Mouse (Mus musculus): ENCODE measurements at regions not wholly inside any gene's neighbourhood (a gene's known extent, or its start where the extent isn't known, plus 50 kb on each side); places are given as distances from the start of the nearest gene placed in this dataset.
A peak's percentile ranks its signal among the peaks of the same experiment; 100 is the strongest.

DNA sequence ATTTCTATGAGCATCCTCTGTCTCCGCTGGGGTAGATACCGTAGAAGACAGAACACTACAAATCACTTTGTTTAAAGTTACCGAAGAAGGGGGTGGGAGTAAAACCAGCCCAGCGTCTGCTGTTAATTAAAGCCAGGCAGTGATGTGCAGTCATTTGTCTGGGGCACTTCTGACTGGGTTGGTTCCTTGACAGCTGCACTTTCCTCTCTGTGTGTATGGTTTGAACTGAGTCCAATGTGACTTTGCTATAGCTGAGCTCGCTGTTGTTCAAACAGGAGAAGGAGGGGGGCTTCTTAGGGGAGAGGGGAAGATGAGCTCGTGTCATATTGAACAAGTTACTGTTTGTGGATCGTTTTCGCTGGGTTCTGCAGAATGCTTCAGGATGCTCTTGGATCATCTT is 113.7 kb upstream of the Runx1 start:
- Histone ChIP-seq H3K9ac (ENCODE audit: low read depth, low read length) (no peak overlapping the region), H3K9me3 (replicated peaks; ENCODE audit: low read length) (no peaks in the 10 kb centered on the region), H3K4me2 (ENCODE audit: low read length) (no peak overlapping the region), H3K36me3 (ENCODE audit: insufficient read depth, low read length) (no peaks in the 10 kb centered on the region), H3K27ac (no peak overlapping the region), H3K27me3 (ENCODE audit: insufficient read depth, low read length) (no peaks in the 10 kb centered on the region), H3K4me3 (replicated peaks; ENCODE audit: low read depth, low read length) (no peak overlapping the region), H3K4me1 (replicated peaks; ENCODE audit: insufficient read depth, low read length) (no peaks in the 10 kb centered on the region)
- DNase-seq (ENCODE audit: low spot score) (peak; percentile 53), ATAC-seq (replicated peaks; ENCODE audit: low FRiP score, low read depth) (no peak)
- no peak for TF ChIP-seq CTCF (IDR thresholded peaks at IDR 0.05; ENCODE audit: low read depth)
- 24% methylated on average over 8 of the region's 8 CpGs for WGBS

DNA sequence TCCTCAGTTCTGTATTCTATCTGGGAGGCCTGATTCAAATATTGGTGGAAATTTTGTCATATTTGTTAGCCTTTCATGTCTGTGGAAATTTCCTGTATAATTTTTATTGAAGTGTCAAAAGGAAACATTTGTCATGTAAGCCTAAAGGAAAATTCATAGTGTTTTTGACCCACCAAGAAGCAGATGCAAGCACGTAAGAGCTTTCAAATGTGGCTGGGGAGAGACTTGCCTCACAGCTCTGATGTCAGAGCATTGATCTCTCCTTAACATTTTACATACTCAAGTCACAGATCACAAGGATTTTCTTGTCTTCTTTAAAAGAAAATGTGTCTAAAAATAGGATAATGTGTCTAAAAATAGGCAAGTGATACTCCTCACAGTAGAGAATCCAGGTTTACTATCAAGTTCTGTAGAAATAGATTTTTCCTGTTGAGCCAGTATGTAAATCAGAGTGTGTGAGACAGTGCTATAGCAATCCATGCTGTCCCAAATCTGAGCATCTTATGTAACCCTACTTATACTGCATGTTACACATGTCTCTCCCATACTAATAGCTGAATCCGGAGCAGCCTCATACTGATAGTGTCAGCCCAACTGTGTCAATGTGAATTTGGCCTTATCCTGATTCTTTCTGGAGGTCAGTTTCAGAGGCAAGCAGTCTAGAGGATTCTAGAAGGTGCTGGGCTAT is 110.0 kb upstream of the Runx1 start:
- Histone ChIP-seq H3K4me3 (replicated peaks; ENCODE audit: low read depth, low read length) (no peak overlapping the region), H3K4me2 (ENCODE audit: low read length) (no peak overlapping the region), H3K9me3 (replicated peaks; ENCODE audit: low read length) (no peaks in the 10 kb centered on the region), H3K4me1 (replicated peaks; ENCODE audit: insufficient read depth, low read length) (no peaks in the 10 kb centered on the region), H3K36me3 (ENCODE audit: insufficient read depth, low read length) (no peaks in the 10 kb centered on the region), H3K9ac (ENCODE audit: low read depth, low read length) (no peak overlapping the region), H3K27me3 (ENCODE audit: insufficient read depth, low read length) (no peaks in the 10 kb centered on the region), H3K27ac (no peak overlapping the region)
- ATAC-seq (replicated peaks; ENCODE audit: low FRiP score, low read depth) (no peak), DNase-seq (ENCODE audit: low spot score) (no peak)
- no peak for TF ChIP-seq CTCF (IDR thresholded peaks at IDR 0.05; ENCODE audit: low read depth)
- 77% methylated on average over 2 of the region's 2 CpGs for WGBS

DNA sequence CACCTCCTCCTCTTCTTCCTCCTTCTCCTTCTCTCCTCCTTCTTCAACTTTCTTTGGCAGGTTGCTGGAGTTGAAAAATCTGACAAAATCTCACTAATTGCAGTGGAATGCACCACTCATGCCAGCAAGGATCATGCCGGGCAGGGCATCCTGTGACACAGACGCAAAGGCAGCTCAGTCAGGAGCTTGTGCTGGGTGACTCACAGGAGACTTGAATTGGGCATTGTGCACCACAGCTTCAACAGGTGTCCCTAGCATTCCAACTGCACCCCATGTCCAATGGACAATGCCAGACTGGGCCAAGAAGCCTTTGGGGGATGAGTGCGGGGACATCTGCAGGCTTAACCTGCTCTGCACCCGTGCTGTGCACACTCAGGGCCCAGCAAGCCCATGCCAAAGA is 104.2 kb upstream of the Runx1 start:
- Histone ChIP-seq H3K36me3 (ENCODE audit: insufficient read depth, low read length) (no peaks in the 10 kb centered on the region), H3K27me3 (ENCODE audit: insufficient read depth, low read length) (peaks cover 4% of the 10 kb centered on the region; the same call in 1 of the 2 replicates), H3K9me3 (replicated peaks; ENCODE audit: low read length) (no peaks in the 10 kb centered on the region), H3K4me1 (replicated peaks; ENCODE audit: insufficient read depth, low read length) (no peaks in the 10 kb centered on the region), H3K4me2 (ENCODE audit: low read length) (no peak overlapping the region), H3K27ac (no peak overlapping the region), H3K4me3 (replicated peaks; ENCODE audit: low read depth, low read length) (no peak overlapping the region), H3K9ac (ENCODE audit: low read depth, low read length) (no peak overlapping the region)
- no peak for DNase-seq (ENCODE audit: low spot score)
- no peak for ATAC-seq (replicated peaks; ENCODE audit: low FRiP score, low read depth)
- no peak for TF ChIP-seq CTCF (IDR thresholded peaks at IDR 0.05; ENCODE audit: low read depth)
- WGBS: 85% methylated on average over 4 of the region's 4 CpGs

DNA sequence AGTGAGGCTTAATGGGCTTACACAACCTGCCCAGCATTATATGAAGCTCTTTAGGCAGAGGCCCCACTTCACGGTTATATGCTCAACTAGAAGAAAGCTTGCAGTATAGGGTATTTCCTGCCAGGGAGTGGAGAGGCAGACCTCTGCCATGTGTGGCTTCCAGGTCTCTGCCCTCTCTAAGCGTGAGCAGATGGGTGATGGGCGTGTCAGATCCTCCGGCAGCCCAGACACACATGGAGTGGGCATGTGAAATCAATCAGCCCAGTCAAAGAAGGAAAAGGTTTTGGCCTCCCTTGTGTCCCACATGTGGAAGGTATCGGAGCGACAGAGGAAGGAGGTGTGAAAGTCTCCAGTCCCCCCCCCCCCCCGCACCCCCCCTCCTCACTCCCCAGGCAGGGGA is 102.3 kb upstream of the Runx1 start:
- no peak for TF ChIP-seq CTCF (IDR thresholded peaks at IDR 0.05; ENCODE audit: low read depth)
- H3K9me3 ChIP-seq (replicated peaks; ENCODE audit: low read length): no peaks in the 10 kb centered on the region
- H3K27me3 ChIP-seq (ENCODE audit: insufficient read depth, low read length): peaks cover 4% of the 10 kb centered on the region; the same call in 1 of the 2 replicates
- H3K4me3 ChIP-seq (replicated peaks; ENCODE audit: low read depth, low read length): no peak overlapping the region
- no peak overlapping the region for H3K9ac ChIP-seq (ENCODE audit: low read depth, low read length)
- no peaks in the 10 kb centered on the region for H3K4me1 ChIP-seq (replicated peaks; ENCODE audit: insufficient read depth, low read length)
- H3K27ac ChIP-seq: no peak overlapping the region
- no peaks in the 10 kb centered on the region for H3K36me3 ChIP-seq (ENCODE audit: insufficient read depth, low read length)
- no peak overlapping the region for H3K4me2 ChIP-seq (ENCODE audit: low read length)
- DNase-seq (ENCODE audit: low spot score): no peak
- 45% methylated on average over 7 of the region's 7 CpGs for WGBS
- no peak for ATAC-seq (replicated peaks; ENCODE audit: low FRiP score, low read depth)

DNA sequence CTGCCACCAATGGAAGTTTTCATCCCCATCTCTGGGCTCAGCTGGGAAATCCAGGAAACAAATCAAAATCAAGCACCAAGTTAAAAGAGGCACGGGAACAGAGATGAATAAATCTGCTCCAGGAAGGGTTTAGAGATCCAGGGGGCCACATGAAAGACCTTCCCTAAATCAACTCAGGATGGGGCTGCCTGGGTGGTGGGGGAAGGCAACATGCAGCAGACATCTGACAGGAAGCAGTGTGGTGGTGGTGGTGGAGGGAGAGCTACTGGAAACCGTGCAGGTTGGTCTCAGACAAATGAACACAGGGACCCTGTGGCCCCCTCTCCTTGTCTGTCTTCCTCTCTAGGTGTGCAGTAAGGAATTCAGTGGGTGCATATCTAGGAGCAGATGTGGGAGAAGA is 101.7 kb upstream of the Runx1 start:
- no peak for TF ChIP-seq CTCF (IDR thresholded peaks at IDR 0.05; ENCODE audit: low read depth)
- Histone ChIP-seq H3K36me3 (ENCODE audit: insufficient read depth, low read length) (no peaks in the 10 kb centered on the region), H3K27ac (no peak overlapping the region), H3K27me3 (ENCODE audit: insufficient read depth, low read length) (peaks cover 4% of the 10 kb centered on the region; the same call in 1 of the 2 replicates), H3K4me3 (replicated peaks; ENCODE audit: low read depth, low read length) (no peak overlapping the region), H3K9me3 (replicated peaks; ENCODE audit: low read length) (no peaks in the 10 kb centered on the region), H3K4me2 (ENCODE audit: low read length) (no peak overlapping the region), H3K4me1 (replicated peaks; ENCODE audit: insufficient read depth, low read length) (no peaks in the 10 kb centered on the region), H3K9ac (ENCODE audit: low read depth, low read length) (no peak overlapping the region)
- DNase-seq (ENCODE audit: low spot score) (no peak), ATAC-seq (replicated peaks; ENCODE audit: low FRiP score, low read depth) (no peak)
- 19% methylated on average over 2 of the region's 2 CpGs for WGBS

DNA sequence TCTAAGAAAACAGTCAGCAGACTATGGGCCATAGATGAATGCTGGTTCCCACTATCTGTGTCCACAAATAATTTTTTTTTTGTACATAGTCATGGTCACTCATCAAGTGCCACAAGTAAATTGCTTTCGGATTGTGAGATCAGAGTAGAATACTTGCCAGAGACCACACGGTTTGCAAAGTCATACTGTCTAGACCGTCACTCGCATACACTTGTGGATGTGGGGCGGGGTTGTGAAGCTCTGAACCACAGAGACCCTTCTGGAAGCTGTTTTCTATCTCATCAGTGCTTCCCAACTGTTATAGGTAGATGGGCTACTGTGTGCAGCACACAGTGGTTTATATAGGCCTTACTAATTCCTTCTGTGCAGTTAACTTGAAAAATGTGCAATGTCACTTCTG is 100.9 kb upstream of the Runx1 start:
- Histone ChIP-seq H3K4me2 (ENCODE audit: low read length) (no peak overlapping the region), H3K9me3 (replicated peaks; ENCODE audit: low read length) (no peaks in the 10 kb centered on the region), H3K4me3 (replicated peaks; ENCODE audit: low read depth, low read length) (no peak overlapping the region), H3K27ac (no peak overlapping the region), H3K27me3 (ENCODE audit: insufficient read depth, low read length) (peaks cover 4% of the 10 kb centered on the region; the same call in 1 of the 2 replicates), H3K9ac (ENCODE audit: low read depth, low read length) (no peak overlapping the region), H3K4me1 (replicated peaks; ENCODE audit: insufficient read depth, low read length) (no peaks in the 10 kb centered on the region), H3K36me3 (ENCODE audit: insufficient read depth, low read length) (no peaks in the 10 kb centered on the region)
- 83% methylated on average over 5 of the region's 5 CpGs for WGBS
- ATAC-seq (replicated peaks; ENCODE audit: low FRiP score, low read depth) (no peak), DNase-seq (ENCODE audit: low spot score) (no peak)
- no peak for TF ChIP-seq CTCF (IDR thresholded peaks at IDR 0.05; ENCODE audit: low read depth)

DNA sequence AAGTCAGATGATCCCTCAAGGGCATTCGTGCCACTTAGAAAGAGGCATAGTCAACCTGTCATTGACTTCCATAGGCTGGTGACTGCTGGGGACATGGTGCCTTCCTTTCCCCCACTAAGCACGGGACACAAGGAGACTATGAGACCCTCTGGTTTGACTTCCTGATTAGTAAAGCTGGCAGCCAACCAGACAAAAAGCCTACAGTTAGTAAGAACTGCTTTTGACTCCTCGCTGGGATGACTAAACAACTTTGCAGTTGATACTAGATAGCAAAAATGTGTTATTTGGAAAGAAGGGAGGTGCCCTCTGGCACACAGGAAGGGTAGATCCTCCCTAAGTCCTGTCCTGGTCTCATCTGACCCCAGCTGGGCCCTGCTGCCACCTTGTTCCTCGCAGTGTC is 95.0 kb upstream of the Runx1 start:
- no peak overlapping the region for H3K9ac ChIP-seq (ENCODE audit: low read depth, low read length)
- DNase-seq (ENCODE audit: low spot score) (no peak), ATAC-seq (replicated peaks; ENCODE audit: low FRiP score, low read depth) (no peak)
- H3K4me3 ChIP-seq (replicated peaks; ENCODE audit: low read depth, low read length): no peak overlapping the region
- H3K27me3 ChIP-seq (ENCODE audit: insufficient read depth, low read length): no peaks in the 10 kb centered on the region
- H3K4me2 ChIP-seq (ENCODE audit: low read length): no peak overlapping the region
- 78% methylated on average over 4 of the region's 4 CpGs for WGBS
- TF ChIP-seq CTCF (IDR thresholded peaks at IDR 0.05; ENCODE audit: low read depth): no peak
- no peaks in the 10 kb centered on the region for H3K4me1 ChIP-seq (replicated peaks; ENCODE audit: insufficient read depth, low read length)
- H3K27ac ChIP-seq: no peak overlapping the region
- no peaks in the 10 kb centered on the region for H3K9me3 ChIP-seq (replicated peaks; ENCODE audit: low read length)
- no peaks in the 10 kb centered on the region for H3K36me3 ChIP-seq (ENCODE audit: insufficient read depth, low read length)

Data from kidney, postnatal 0 days (tissue).